20 mouse cellular contexts compared by ENCODE assay signal in the genomic region with DNA sequence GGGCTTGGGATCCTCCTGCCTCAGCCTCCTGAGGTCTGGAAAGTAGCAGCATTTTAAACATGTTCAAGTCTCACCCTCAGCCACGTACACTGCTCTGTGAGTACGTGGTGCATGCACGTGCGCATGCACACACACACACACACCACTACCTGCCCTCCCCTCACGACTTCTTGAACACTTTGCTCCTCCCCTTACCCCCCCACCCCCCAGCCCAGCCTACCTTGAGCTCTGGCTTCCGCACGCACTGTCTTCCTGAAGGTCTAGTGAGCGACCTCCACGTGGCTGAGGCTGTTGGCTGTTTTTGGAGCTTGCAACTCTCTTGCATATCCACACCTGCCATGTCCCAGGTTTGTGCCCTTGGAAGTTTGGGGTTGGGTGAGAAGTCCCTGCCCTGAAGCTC. TPM values are rescaled to one million over a fixed set of nuclear protein-coding genes. Genes with fewer than 3 reads are reported as not detected.
A peak's percentile ranks its signal among the peaks of the same experiment; 100 is the strongest.
DNase-seq lines count a peak whose midpoint lies in the region; ATAC-seq and TF ChIP-seq lines count a peak whose summit lies in the region.
"Had no signal": no experiment of that assay in that cellular context is flagged by ENCODE, and none has a peak within 500 bp of the region (broad histone marks: within the 10 kb centered on the region; RNA-seq: fewer than 3 reads in every experiment).

No protein-coding gene starts in this region.

- no peak for TF ChIP-seq CTCF in ES-Bruce4 (IDR thresholded peaks at IDR 0.05; ENCODE audit: low read depth, low read length)
- TF ChIP-seq CTCF in cerebellum, adult 2 months (IDR thresholded peaks at IDR 0.05; ENCODE audit: borderline replicate concordance, insufficient read depth, low read depth, low read length): no peak

- H3K4me2 ChIP-seq in heart, embryonic 12.5 days: no peak overlapping the region
- H3K4me2 ChIP-seq: forebrain, embryonic 13.5 days; heart, embryonic 15.5 days; hindbrain, embryonic 15.5 days had no signal

- H3K27ac ChIP-seq in heart, embryonic 12.5 days (ENCODE audit: poor library complexity, severe bottlenecking): peak overlapping the region; percentile 35
- H3K27ac ChIP-seq in ES-Bruce4 (ENCODE audit: insufficient read depth, low read length): no peak overlapping the region
- H3K27ac ChIP-seq in cerebellum, adult 2 months (ENCODE audit: insufficient read depth, low read length): no peak overlapping the region
- H3K27ac ChIP-seq: forebrain, embryonic 13.5 days; hindbrain, embryonic 15.5 days had no signal

- WGBS in heart, embryonic 12.5 days: 80% methylated on average over 9 of the region's 9 CpGs
- WGBS in cerebellum, adult 2 months: 91% methylated on average over 9 of the region's 9 CpGs

- H3K9me3 ChIP-seq in heart, embryonic 12.5 days (replicated peaks): no peaks in the 10 kb centered on the region
- no peaks in the 10 kb centered on the region for H3K9me3 ChIP-seq in ES-Bruce4 (replicated peaks; ENCODE audit: control insufficient read depth, insufficient read depth, low read length, poor library complexity, severe bottlenecking)
- H3K9me3 ChIP-seq: forebrain, embryonic 13.5 days; heart, embryonic 15.5 days; hindbrain, embryonic 15.5 days had no signal

- peak; percentile 70; the same call in 1 of the 2 replicates for TF ChIP-seq EP300 in ES-Bruce4 (IDR thresholded peaks at IDR 0.05; ENCODE audit: insufficient read depth, low read depth, low read length)

- H3K4me1 ChIP-seq in heart, embryonic 12.5 days (replicated peaks): peaks cover 54% of the 10 kb centered on the region
- H3K4me1 ChIP-seq in ES-Bruce4 (ENCODE audit: control insufficient read depth, insufficient read depth, low read length): no peaks in the 10 kb centered on the region
- peaks cover 4% of the 10 kb centered on the region for H3K4me1 ChIP-seq in cerebellum, adult 2 months (ENCODE audit: control insufficient read depth, insufficient read depth, low read length)

- no peaks in the 10 kb centered on the region for H3K36me3 ChIP-seq in heart, embryonic 12.5 days
- no peaks in the 10 kb centered on the region for H3K36me3 ChIP-seq in ES-Bruce4 (ENCODE audit: control insufficient read depth, insufficient read depth, low read length, poor library complexity, severe bottlenecking)
- H3K36me3 ChIP-seq: heart, embryonic 15.5 days; hindbrain, embryonic 15.5 days had no signal

- H3K4me3 ChIP-seq in heart, embryonic 12.5 days: no peak overlapping the region
- H3K4me3 ChIP-seq in ES-Bruce4 (ENCODE audit: low read depth, low read length): peak overlapping the region; percentile 60
- no peak overlapping the region for H3K4me3 ChIP-seq in cerebellum, adult 2 months (replicated peaks; ENCODE audit: insufficient read depth, low read depth, low read length)
- H3K4me3 ChIP-seq: forebrain, embryonic 13.5 days; heart, embryonic 15.5 days; hindbrain, embryonic 15.5 days had no signal

- ATAC-seq in heart, embryonic 12.5 days (ENCODE audit: insufficient number of reproducible peaks, low FRiP score): no peak
- ATAC-seq: forebrain, embryonic 13.5 days; inflammation-experienced regulatory T-cells, adult 6 months; intestine, postnatal 0 days had no signal

- DNase-seq in heart, postnatal 4 days: no peak
- peak; percentile 77 for DNase-seq in R1 (ENCODE audit: low read depth, low spot score)
- no peak for DNase-seq in cerebellum, adult 2 months
- DNase-seq in right cerebral cortex, postnatal 4 days: no peak
- DNase-seq: adrenal gland, postnatal 10 days; cerebellum, adult 11 months; cerebellum, adult 9-10 months; cerebellum, postnatal 36 days; gastrocnemius, postnatal 36 days; heart, adult 11 months; heart, postnatal 14 days had no signal

- no peaks in the 10 kb centered on the region for H3K27me3 ChIP-seq in heart, embryonic 12.5 days (replicated peaks)
- H3K27me3 ChIP-seq in ES-Bruce4 (ENCODE audit: control insufficient read depth, insufficient read depth, low read length, poor library complexity, severe bottlenecking): no peaks in the 10 kb centered on the region
- no peaks in the 10 kb centered on the region for H3K27me3 ChIP-seq in cerebellum, adult 2 months (ENCODE audit: control insufficient read depth, insufficient read depth, low read length)
- H3K27me3 ChIP-seq: CH12.LX; forebrain, embryonic 13.5 days; heart, embryonic 15.5 days; hindbrain, embryonic 15.5 days; Patski had no signal

- no peak for TF ChIP-seq POLR2A in ES-Bruce4 (IDR thresholded peaks at IDR 0.05; ENCODE audit: insufficient read depth, low read length)
- no peak for TF ChIP-seq POLR2A in cerebellum, adult 2 months (IDR thresholded peaks at IDR 0.05; ENCODE audit: borderline replicate concordance, insufficient read depth, low read length)

- no peak overlapping the region for H3K9ac ChIP-seq in heart, embryonic 12.5 days
- peak overlapping the region; percentile 24; the same call in 1 of the 2 replicates for H3K9ac ChIP-seq in ES-Bruce4 (ENCODE audit: low read depth, poor library complexity, severe bottlenecking)
- H3K9ac ChIP-seq: forebrain, embryonic 13.5 days; heart, embryonic 15.5 days; hindbrain, embryonic 15.5 days had no signal

RNA-seq across cellular contexts. Expression of a gene that starts 21.6 kb away (rescaled TPM):
- polyA plus RNA-seq in heart, embryonic 12.5 days (2016; fragmentation: Nextera tagmentation; extraction: Ambion mirVana): 21.3 and 23.5 TPM in 2 replicates
- total RNA-seq in heart, postnatal 4 days (2021): 10 to 100 TPM; 17.4 to 19.1 TPM
- polyA plus RNA-seq in ES-Bruce4 (2011; ENCODE audit: insufficient read depth, insufficient read length, low read depth, missing spikeins): 32.9 and 34.1 TPM in 2 replicates
- polyA plus RNA-seq in cerebellum, adult 2 months (2012; rRNA removed): 36.1 and 41.7 TPM in 2 replicates
